Mouse (Mus musculus): Measurements from ENCODE around the gene Syndig1l.

DNA sequence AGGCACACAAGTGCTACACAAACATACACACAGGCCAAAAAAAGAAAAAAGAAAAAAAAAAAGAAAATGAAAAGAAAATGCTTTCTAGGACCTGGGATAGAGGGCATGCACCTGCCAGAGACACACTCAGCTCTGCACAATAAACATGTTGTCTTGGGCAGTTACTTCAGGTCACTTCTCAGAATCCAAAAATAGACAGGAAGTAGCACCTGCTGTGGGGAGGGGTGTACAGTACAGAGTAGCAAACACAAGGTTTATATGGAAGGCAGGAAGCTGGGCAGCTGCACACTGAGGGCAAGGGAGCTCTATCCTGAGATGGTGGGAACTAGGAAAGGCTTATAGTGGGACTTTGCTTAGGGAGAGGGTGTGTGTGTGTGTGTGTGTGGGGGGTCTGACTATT, 7.3 kb downstream of the Syndig1l start:
- no peak for TF ChIP-seq CTCF (IDR thresholded peaks at IDR 0.05; ENCODE audit: borderline replicate concordance, insufficient read depth, low read length)
- no peak for TF ChIP-seq POLR2A (IDR thresholded peaks at IDR 0.05; ENCODE audit: low read depth, low read length)

All from embryonic fibroblast, embryonic 13.5 days (primary cell).